Mouse (Mus musculus): ENCODE results near the gene Prrx1.
A peak's percentile ranks its signal among the peaks of the same experiment; 100 is the strongest.

Gene Prrx1

GRCm38 (mm10) chr1:163266853-163267538 is 46.5 kb downstream of the Prrx1 start:
- DNase-seq (ENCODE audit: extremely low spot score) = no peak

- DNase-seq (ENCODE audit: extremely low spot score) = no peak
Measured at GRCm38 (mm10) chr1:163257298-163257697, 56.2 kb downstream of the Prrx1 start.

DNA sequence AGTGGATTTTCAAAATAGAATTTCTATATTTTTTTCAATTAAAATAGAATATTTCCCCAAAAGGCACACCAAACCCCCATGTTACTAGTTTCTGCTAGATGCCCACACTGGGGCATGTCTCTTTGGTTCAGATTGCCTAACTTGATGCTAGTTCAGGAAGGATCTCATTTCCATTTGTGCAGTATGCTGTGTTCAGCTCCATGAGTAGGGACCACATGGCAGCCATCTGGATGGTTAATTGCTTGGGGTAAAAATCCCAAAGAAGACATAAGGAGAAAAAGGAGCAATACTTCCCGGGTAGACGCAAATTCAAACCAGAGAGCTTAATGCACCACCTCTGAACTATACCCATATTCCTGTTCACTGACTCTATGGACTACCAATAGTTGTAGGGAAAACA is 57.6 kb downstream of the Prrx1 start:
- DNase-seq (ENCODE audit: extremely low spot score) = no peak

DNA sequence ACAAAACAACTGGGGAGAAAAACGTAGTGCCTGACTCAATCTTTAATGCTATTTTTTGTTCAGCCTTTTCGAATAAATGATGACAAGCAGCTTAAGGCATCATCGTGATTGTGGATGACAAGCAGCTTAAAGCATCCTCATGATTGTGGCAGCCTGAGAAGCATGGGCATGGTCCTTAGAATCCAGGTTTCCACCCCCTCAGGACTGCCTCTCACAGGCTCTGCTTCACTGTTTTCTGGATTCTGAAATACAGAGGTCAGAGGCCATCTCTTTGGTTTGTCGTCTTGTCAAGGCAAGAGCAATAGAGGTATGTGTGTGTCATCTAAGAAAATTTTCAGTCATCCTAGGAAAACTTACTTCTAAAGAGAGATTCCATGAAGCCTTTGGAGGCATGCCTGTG is 60.7 kb downstream of the Prrx1 start:
- DNase-seq (ENCODE audit: extremely low spot score) = no peak

GRCm38 (mm10) chr1:163252331-163252730 is 61.2 kb downstream of the Prrx1 start:
- DNase-seq (ENCODE audit: extremely low spot score) = no peak

- no peak for DNase-seq (ENCODE audit: extremely low spot score)
Measured at GRCm38 (mm10) chr1:163251766-163252165, 61.7 kb downstream of the Prrx1 start.

DNA sequence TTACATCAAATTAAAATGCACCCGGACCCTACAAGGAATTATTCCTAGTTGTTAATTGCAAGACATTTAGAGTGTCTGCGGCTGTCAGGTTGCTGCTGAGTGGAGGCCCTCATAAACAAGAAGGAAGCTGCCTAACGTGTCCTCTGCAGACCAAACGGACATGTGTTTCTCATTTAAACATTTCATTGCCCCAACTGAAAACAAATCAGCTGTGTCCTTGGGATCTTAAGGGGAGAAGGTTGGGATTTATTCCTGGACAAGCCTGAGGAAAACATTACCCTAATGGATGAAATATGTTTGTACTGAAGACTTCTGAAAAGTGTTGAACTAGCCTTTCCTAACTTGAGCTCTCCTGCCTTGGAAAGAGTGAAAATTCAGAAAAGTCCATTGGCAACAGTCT is 74.6 kb downstream of the Prrx1 start:
- DNase-seq (ENCODE audit: extremely low spot score) = peak; percentile 17

GRCm38 (mm10) chr1:163231230-163231629 is 82.3 kb downstream of the Prrx1 start:
- no peak for DNase-seq (ENCODE audit: extremely low spot score)

DNA sequence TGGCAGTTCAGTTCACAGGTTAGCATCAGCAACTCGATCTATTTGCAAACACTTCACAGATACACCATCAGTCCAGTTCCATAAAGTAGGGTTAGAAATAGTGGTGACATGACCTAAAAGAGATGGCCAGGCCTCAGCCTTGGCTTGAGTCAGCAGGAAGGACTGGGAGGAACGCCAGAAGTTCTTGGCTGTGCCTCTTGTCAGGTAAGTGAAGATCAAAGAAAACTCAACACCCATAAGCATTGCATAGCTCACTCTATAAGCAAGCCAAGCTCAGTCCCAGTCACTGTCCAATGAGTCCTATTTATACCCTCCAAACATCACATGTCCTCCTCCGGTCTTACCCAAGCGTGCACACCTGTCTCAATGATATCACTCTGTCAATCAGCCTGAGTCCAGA is 87.2 kb downstream of the Prrx1 start:
- DNase-seq (ENCODE audit: extremely low spot score) = no peak

DNA sequence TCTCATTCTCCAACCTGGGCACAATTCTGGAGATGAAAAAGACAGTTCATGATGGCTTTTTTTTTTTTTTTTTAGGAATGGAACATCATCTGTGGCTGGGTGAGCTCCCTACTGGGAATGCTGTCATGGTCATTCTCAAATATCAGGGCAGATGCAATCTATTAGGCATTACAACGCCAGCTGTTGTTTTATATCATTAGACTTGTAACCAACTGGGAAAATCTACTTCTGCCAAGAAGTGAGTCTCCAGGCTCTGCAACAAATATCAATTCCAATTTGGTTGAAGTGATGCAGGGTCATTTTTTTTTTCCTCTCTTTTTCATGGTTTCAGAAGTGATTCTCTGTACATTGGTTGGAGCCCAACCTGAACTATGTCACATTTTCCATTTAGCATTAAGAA is 91.7 kb downstream of the Prrx1 start:
- DNase-seq (ENCODE audit: extremely low spot score) = no peak

DNA sequence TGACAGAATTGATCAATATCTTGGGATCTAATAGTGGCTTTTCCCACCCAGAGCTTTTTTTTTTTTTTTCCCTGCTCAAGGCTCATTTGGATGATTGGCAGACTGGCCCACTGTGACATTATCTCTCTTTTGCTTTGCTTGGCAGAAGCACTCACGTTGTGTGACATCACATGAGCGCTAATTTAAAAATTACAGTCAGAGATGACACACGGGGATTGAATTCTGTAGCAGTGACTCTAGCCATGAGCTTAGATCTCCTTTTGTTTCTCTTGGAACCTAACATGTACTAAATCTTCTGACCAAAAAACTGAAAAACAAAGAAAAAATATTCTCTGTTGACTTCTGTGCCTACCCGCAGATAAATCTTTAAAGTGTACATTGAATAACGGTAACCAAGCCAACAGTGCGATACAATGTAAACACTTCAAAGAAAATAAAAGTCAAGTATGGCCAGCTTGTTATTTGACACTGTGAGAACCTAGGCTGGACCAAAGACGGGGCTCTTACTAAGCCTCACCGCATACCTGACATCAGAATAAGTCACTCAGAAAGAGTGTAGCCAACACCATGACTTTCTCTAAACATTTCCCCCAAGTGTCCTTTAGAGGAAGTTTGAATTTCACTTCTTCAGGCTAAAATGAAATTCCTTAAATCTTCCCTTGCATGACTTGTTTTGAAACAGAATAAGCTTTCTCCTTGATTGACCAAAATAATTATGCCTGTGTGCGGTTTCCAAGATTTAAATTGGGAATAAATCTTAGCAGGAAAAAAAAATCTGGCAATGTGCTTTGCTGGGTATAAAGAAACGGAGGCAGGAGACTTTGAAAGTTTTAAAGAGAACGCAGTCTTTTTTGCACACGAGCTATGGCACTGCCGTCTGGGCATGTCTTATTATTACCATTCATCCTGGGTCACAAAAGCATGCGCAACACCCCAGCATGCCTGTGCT is 104.3 kb downstream of the Prrx1 start:
- no peak for DNase-seq (ENCODE audit: extremely low spot score)

DNA sequence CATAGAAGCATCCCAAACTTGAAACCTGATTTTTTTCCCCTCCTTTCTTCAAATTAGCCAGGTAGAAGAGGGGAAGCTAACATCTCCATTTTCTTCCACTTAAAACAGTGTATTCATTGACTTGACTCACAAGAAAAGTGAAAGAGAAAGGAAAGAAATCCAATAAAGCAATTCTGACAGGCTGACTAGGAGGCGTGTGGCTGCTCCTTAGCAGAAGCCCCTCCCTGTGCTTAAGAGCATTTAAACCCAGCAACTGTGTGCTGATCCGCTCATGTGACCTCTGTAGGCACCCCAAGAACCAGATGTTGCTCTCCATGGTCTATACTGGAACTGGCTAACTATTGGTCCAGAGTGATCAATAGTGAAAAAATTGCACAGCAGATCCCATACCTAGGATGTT is 114.7 kb downstream of the Prrx1 start:
- no peak for DNase-seq (ENCODE audit: extremely low spot score)

DNA sequence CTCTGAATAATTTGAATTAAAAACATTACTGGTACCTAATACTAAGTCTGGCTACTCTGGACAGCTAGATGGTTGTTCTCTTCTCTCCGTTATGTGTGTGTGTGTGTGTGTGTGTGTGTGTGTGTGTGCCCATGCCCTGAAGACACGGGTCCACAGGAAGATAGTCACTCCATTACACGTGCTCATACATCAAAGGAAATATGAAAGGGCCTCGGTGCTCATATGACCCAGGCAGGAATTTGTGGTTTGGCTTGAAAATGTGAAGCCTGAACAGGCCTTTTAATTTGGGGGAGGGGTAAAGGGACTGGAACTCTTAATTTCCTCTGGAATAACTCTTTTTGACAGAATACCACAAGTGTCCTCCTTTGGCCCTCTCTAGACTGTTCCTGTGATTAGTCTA is 115.5 kb downstream of the Prrx1 start:
- DNase-seq (ENCODE audit: extremely low spot score) = no peak
